Mouse (Mus musculus) large intestine, adult 2 months (tissue): ENCODE data around the gene Tshz2. TPM values are rescaled to one million over a fixed set of nuclear protein-coding genes. Genes with fewer than 3 reads are reported as not detected.
A peak's percentile ranks its signal among the peaks of the same experiment; 100 is the strongest.

Source experiments
- DNase-seq: peaks from one replicate; pipeline ENCODE4 v3.0.0-alpha.2; 2012; ENCODE audit warnings: low read depth, low spot score
- WGBS: fragments of 180-500 bp; shearing (Covaris S2); methylation state at CpG from one replicate; pipeline ENCODE4 v1.1.7; 2018; 5-methylcytosine and 5-hydroxymethylcytosine counted together
- polyA plus RNA-seq: library from polyadenylated mRNA; depleted of rRNA; stranded (reverse); fragments of >200 nt; gene quantifications from 2 replicates; pipeline ENCODE4 v1.2.3, GENCODE M21; 2012

The Tshz2 gene
- polyA plus RNA-seq, 1 experiment: 5.9 TPM

DNA sequence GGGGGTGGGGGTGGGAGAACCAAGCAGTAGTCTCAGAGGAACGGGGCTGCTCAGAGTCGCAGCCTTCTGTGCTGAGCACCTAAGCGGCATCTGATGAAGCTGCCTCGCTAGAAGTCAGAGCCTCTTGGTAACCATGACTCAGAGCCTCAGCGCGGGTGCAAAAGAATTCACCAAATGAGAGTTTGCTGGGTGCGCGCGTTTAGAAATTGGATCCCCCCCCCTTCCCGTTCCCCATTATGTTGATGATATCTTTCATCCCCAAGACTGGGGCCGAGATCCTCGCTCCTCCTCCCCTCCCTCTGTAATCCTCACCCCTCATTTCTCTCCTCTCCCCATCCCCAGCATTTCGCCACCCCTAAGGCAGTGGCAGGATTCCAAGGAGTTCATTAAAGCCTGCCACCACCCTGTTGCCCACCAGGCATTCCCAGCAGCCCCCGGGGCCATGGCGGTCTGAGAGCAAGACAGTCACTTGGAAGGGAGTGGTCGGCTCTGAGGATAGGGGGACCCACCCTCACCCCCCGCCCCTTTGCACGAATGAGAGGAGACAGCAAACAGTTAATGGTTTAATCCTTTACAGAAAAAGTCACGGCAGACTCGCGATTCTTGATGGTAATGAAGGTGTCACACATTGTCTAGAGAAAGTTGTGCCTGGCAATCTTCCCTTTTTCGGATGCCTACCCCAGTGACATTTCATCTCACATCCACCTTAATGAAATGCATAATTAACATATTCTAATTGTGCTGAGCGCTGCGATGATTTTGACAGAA, 328.8 kb downstream of the Tshz2 start:
- DNase-seq: no peak
- WGBS: 34% methylated on average over 24 of the region's 24 CpGs

- 49% methylated on average over 8 of the region's 8 CpGs for WGBS
- no peak for DNase-seq
Observed at GRCm38 (mm10) chr2:169962231-169962600, 329.4 kb downstream of the Tshz2 start.

DNA sequence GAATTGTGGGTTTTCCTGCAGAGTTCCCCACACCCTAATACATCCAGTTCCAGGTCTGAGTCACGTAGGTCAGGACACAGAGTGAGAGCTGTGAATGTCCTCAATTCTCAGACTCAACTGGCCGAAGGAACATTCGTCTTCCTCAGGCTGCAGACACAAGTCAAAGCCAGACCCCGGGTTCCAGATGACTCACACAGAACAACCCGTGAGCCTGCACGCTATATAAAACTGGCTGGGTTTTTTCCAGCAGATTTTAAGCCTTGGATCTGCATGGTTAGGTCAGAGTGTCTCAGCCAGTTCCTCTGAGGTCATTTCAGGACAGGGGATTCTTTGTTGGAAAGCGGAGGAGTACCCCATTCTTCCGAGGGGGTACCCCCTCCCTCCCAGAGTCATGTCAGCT, 330.0 kb downstream of the Tshz2 start:
- 50% methylated on average over 8 of the region's 8 CpGs for WGBS
- no peak for DNase-seq

- DNase-seq: no peak
- WGBS: 94% methylated on average over 6 of the region's 6 CpGs
Observed at GRCm38 (mm10) chr2:169970481-169970880, 337.7 kb downstream of the Tshz2 start.

DNA sequence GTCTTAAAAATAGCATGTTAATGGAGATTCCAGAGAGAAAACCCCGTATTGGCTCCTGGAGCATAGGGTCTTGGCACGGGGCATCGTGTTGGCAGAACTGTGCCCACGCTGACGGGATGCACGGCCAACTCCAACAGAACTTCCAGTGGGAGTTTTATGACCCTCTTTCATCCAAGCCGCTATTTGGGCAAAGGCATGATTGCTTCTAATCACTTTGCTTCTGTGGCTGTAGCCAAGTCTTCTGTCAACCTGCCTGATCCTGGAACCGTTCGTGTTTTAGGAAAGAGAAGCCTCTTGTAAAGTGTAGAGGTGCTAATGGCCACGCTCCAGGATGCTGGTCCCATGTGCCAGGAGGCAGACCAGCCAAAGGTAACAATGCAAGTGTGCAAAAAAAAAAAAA, 350.1 kb downstream of the Tshz2 start:
- WGBS: 76% methylated on average over 10 of the region's 10 CpGs
- DNase-seq: no peak

DNA sequence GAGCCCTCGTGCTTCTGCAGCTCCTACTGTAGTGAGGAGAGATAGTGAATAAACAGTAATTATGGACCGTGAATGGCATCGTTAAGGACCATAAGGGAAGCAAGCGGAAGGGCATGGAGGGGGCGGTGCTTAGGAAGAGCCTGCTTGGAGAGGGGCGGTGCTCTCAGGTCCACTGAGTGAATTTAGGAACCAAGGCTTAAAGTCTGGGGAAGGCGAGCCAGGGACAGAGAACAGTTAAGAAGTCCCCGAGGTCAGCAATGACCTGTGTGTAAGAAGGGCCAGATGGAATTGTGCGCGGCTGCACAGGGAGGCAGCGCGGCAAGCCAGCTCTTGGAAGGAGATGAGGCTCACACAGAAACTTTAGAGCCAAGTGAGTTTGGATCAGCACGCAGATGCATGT, 354.4 kb downstream of the Tshz2 start:
- no peak for DNase-seq
- WGBS: 49% methylated on average over 13 of the region's 13 CpGs

DNA sequence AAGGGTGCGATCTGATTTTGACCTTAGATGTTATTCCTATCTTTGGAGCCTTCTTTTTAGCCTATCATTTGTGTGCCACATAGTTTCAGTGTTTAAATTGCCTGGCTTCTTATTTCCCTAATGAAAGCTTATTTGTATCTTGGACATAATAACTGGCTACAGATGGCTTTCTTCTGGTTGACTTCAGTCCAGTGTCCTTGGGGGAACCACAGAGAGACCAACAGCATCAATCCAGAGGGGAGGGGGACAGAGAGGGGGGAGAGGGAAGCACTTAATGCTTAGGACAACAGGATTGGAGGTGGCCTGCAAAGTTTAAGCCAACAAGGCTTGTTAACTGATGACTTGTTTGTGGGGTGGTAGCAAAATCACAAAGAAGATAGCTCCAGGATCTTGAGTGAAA, 356.4 kb downstream of the Tshz2 start:
- no peak for DNase-seq
- WGBS: 93% methylated on average over 1 of the region's 1 CpGs

- 87% methylated on average over 7 of the region's 7 CpGs for WGBS
- no peak for DNase-seq
Observed at GRCm38 (mm10) chr2:169990991-169991390, 358.2 kb downstream of the Tshz2 start.

DNA sequence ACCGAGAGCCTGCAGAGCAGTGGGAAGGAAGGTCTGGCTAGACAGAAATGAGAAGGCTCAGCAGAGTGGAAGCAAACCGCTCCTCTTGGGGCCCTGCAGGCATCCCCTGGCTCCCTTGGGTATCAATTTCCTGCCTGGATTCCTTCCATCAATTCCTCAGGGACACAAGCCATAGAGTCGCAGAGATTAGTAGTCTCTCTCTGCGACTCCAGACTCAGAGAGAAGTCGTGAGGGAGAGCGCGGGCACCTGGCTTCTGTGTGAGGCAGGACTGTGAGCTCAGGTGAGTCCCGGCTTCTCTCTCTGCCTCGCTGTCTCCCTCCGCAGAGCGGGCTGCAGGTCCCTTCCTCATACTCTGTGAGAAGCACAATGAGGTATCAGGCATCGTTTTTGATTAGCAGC, 363.2 kb downstream of the Tshz2 start:
- DNase-seq: no peak
- WGBS: 31% methylated on average over 12 of the region's 12 CpGs

GRCm38 (mm10) chr2:169996501-169997237, 363.9 kb downstream of the Tshz2 start:
- no peak for DNase-seq
- WGBS: 49% methylated on average over 16 of the region's 16 CpGs

GRCm38 (mm10) chr2:169997276-169998049, 364.6 kb downstream of the Tshz2 start:
- no peak for DNase-seq
- 77% methylated on average over 16 of the region's 16 CpGs for WGBS

- 60% methylated on average over 11 of the region's 11 CpGs for WGBS
- DNase-seq: no peak
Observed at GRCm38 (mm10) chr2:169998878-169999337, 366.1 kb downstream of the Tshz2 start.

DNA sequence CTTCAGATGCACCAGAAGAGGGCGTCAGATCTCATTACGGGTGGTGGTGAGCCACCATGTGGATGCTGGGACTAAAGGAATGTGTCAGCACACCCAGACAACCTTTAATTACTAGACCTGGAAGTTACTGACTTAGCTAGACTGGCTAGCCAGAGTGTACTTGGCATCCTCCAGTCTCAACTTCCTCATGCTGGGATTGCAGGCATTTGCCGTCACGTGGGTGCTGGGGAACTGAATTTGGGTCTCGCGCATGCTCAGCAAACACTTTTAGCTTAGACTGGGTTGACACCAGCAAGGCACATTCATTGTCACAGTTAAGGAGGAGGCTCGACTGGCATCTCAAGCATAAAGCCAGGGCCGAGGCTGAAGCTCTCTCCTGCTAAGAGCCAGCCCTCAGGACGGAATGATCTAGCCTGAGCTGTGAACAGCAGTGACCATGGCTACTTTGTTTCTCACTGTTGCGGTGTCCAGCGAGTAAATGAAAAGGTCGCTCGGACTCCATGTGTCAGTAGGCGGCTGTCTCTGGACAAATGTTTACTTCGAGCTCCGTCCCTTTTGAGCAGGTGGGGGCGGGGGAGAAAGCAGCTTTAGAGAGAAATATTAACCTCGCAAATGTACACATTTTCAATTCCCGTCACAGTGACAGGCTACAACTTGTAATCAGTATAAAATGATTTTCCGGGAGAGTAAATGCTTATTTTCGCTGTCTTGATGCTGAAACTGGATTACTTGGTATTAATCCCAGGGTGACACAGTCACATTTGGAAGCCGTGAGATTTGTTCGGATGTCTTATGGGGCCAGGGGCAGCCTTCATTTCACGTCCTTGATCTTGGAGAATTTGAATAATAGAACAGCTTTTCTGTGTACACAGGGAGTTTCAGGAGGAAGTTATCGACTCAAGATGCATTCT, 370.0 kb downstream of the Tshz2 start:
- 18% methylated on average over 25 of the region's 25 CpGs for WGBS
- DNase-seq: peak; percentile 25

GRCm38 (mm10) chr2:170003666-170004065, 370.9 kb downstream of the Tshz2 start:
- no peak for DNase-seq
- WGBS: 55% methylated on average over 8 of the region's 8 CpGs

GRCm38 (mm10) chr2:170006829-170007228, 374.0 kb downstream of the Tshz2 start:
- 69% methylated on average over 8 of the region's 8 CpGs for WGBS
- no peak for DNase-seq

DNA sequence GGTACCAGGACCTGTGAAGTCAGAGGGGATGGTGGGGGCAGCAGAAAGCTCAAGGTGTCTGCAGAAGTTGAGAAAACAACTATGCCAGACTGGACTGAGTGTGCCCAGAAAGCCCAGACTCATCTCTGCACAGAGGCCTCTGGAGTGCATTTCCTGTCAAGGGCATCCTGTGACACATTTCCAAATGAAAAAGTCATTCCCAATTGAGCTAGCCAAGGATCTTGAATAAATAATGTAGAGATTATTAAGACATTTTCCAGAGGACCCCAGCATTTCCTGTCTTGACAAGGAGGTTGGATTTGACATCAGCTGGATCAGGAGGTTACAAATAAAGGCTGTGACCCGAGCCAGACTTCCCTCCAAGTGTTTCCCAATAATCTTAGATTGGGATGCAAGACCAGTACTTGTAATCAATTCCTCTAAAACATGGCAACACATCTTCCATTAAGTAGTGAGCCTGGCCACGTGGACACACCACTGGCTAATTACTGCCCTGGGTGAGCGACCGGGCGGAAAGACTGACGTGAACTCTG, 374.7 kb downstream of the Tshz2 start:
- no peak for DNase-seq
- WGBS: 77% methylated on average over 6 of the region's 6 CpGs

- DNase-seq: no peak
- WGBS: 78% methylated on average over 11 of the region's 11 CpGs
Observed at GRCm38 (mm10) chr2:170009729-170010128, 376.9 kb downstream of the Tshz2 start.

DNA sequence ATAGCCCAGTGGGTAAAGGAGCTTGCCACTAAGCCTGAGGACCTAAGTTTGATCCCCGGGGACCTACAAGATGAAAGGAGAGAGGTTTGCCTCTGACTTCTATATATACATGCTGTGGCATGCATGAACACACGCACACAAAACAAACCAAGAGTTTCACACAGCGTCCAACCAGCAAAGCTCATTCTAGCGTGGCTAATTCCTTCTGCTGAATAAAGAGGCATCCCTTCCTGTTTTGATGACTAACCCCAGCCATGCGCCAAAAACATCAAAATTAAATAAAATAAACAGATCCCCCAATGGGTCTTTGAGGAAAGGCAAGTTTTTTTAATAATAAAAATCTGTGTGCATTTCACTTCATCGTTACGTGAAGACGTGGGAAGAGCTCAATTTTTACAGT, 379.0 kb downstream of the Tshz2 start:
- 68% methylated on average over 8 of the region's 8 CpGs for WGBS
- DNase-seq: no peak

DNA sequence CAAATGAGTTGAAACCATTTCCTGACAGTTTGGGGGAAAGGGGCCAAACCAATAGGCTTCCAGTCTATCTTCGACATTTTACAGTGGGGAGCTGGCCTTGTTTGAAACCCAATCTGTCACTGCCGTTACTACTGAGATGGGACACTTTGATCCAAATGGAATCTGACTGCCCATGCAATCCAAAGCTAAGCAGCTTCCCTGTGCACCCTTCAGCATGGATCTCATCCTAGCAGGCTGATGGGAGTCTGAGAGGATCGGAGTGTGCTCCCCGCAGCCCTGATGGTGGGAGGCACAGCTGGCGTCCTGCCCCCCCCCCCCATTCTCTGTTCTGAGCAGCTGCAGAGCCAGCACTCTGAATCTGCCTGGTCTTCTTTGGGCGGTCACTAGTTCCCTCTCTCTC, 384.5 kb downstream of the Tshz2 start:
- 69% methylated on average over 6 of the region's 6 CpGs for WGBS

More for the DNA sequence above, 384.5 kb downstream of the Tshz2 start:
- no peak for DNase-seq
